Mouse (Mus musculus) hindbrain, embryonic 11.5 days (tissue): ENCODE data around the gene Tns4. TPM values are rescaled to one million over a fixed set of nuclear protein-coding genes. Genes with fewer than 3 reads are reported as not detected.

Source experiments
- ATAC-seq: fragments of 200-750 bp; cut with Nextera tagmentation; 2 replicates; pipeline ENCODE4 v1.8.0; 2017; ENCODE audit warnings: mild to moderate bottlenecking, moderate TSS enrichment, moderate library complexity; ENCODE audit not compliant: low FRiP score
- DNase-seq: peaks from one replicate; pipeline ENCODE4 v3.0.0-alpha.2; 2015; ENCODE audit warnings: low spot score
- H3K27ac ChIP-seq: fragments of 300-500 bp; sonication (generic); 2 replicates; pipeline ENCODE4 v1.5.1; 2014; ENCODE audit warnings: mild to moderate bottlenecking, low read depth, low read length
- H3K27me3 ChIP-seq: fragments of 300-500 bp; sonication (generic); 2 replicates; pipeline ENCODE4 v1.6.1; 2014; ENCODE audit warnings: mild to moderate bottlenecking, low read length, moderate library complexity, mixed read lengths; ENCODE audit not compliant: control insufficient read depth, insufficient read depth
- H3K36me3 ChIP-seq: fragments of 300-500 bp; sonication (generic); 2 replicates; pipeline ENCODE4 v1.6.1; 2014; ENCODE audit warnings: mild to moderate bottlenecking, low read length, moderate library complexity, mixed read lengths; ENCODE audit not compliant: control insufficient read depth, insufficient read depth
- H3K4me1 ChIP-seq: fragments of 300-500 bp; sonication (generic); replicated peaks from 2 replicates; pipeline ENCODE4 v1.6.1; 2014; ENCODE audit warnings: low read length, mixed read lengths; ENCODE audit not compliant: control insufficient read depth, insufficient read depth
- H3K4me2 ChIP-seq: fragments of 300-500 bp; sonication (generic); replicated peaks from 2 replicates; pipeline ENCODE4 v1.6.1; 2014; ENCODE audit warnings: mild to moderate bottlenecking, low read depth, low read length
- H3K4me3 ChIP-seq: fragments of 300-500 bp; sonication (generic); 2 replicates; pipeline ENCODE4 v1.5.1; 2014; ENCODE audit warnings: low read depth, low read length
- H3K9ac ChIP-seq: fragments of 300-500 bp; sonication (generic); 2 replicates; pipeline ENCODE4 v1.6.1; 2014; ENCODE audit warnings: low read depth, low read length
- H3K9me3 ChIP-seq: fragments of 300-500 bp; sonication (generic); 2 replicates; pipeline ENCODE4 v1.6.1; 2016; ENCODE audit warnings: low read length; ENCODE audit not compliant: control insufficient read depth
- WGBS: fragments of 180-500 bp; shearing (Covaris S2); extraction: QIAGEN DNeasy Blood & Tissue Kit; methylation state at CpG from one replicate; pipeline ENCODE4 v1.1.7; 2014; 5-methylcytosine and 5-hydroxymethylcytosine counted together
- polyA plus RNA-seq: library from polyadenylated mRNA; unstranded; fragments of >200 nt; fragmentation: Nextera tagmentation; extraction: Ambion mirVana; gene quantifications from 2 replicates; pipeline ENCODE4 v1.2.1, GENCODE M21; 2014

The Tns4 gene
- polyA plus RNA-seq, 1 experiment from 2014 or later = 1.1 TPM

GRCm38 (mm10) chr11:99041841-99042780 lies 47.0 kb downstream of the Tns4 start:
- Histone ChIP-seq H3K4me2 (peak overlapping the region; percentile 98), H3K4me1 (0 out of 2 replicates have a peak, but pooled peaks cover 4% of the 10 kb centered on the region), H3K36me3 (no peaks in the 10 kb centered on the region), H3K4me3 (peak overlapping the region; percentile 68), H3K9ac (peak overlapping the region; percentile 89), H3K27ac (peak overlapping the region; percentile 93), H3K27me3 (no peaks in the 10 kb centered on the region), H3K9me3 (no peaks in the 10 kb centered on the region)
- 53% methylated on average over 16 of the region's 16 CpGs for WGBS
- ATAC-seq (no peak), DNase-seq (no peak)

- Histone ChIP-seq H3K4me2 (peak within 1 kb of the TSS; percentile 98), H3K36me3 (no peaks in the 10 kb centered on the region), H3K4me3 (peak within 1 kb of the TSS; percentile 68), H3K9me3 (no peaks in the 10 kb centered on the region), H3K4me1 (0 out of 2 replicates have a peak, but pooled peaks cover 4% of the 10 kb centered on the region), H3K27ac (peak within 1 kb of the TSS; percentile 93), H3K27me3 (no peaks in the 10 kb centered on the region), H3K9ac (peak within 1 kb of the TSS; percentile 89)
- under 1% methylated on average over 51 of the region's 63 CpGs for WGBS
- peak; percentile 79 for ATAC-seq
- DNase-seq = peak; percentile 85
Measured at GRCm38 (mm10) chr11:99041051-99041729, 47.9 kb downstream of the Tns4 start, which contains the start of gene Igfbp4. TSS of gene Igfbp4 (plus strand) at chr11:99041244.

DNA sequence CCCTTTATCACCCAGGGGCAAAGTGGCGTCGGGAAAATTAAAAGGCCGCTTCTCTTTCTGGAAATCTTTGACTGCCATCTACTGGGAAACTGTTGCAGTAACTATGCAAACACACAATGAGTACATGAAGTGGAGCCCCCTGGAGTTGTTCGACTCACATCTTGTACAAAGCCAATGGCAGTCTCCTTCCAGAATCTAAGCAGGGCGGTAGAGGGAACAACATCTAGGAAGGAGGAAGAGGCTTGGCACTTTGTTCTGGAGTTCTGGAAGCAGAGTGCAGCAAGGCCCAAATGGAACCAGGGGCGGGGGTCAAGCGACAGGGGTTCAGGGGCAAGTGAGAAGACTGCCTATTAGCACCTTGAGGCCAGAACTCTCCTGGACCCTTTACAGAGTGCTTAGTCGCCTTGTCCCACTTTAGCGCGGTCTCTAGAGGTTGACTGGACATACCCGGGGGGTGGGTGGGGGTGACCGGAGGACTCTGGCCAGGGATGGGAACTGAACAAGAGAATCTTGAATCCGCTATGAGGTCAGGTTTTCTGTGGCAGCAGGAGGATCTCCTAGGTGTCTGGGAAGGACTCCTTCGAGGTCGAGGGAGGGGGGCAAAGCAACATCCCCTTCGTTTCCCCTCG lies 48.6 kb downstream of the Tns4 start:
- peak; percentile 78 for DNase-seq

DNA sequence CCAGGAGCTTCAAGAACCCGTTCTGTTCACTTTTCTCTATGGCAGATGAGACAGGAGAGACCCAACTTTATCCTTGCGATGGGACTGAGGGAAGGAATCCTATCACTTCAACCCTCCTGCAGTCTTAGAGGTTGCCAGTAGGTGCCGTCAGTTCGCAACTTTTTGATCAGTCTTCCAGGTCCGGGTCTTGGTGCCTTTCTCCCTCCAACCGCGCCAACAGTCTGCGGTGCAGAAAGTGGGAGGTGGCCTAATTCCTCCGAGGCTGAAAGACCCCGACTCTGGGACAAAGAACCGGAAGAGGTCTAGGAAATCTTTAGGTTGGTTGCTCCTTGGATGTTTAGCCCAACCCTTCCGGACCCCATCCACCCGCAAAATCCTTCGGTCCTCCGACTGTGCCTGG lies 49.3 kb downstream of the Tns4 start:
- H3K4me3 ChIP-seq = peak overlapping the region; percentile 68
- H3K9ac ChIP-seq = peak overlapping the region; percentile 89
- H3K4me1 ChIP-seq = 0 out of 2 replicates have a peak, but pooled peaks cover 4% of the 10 kb centered on the region
- H3K27ac ChIP-seq = peak overlapping the region; percentile 93
- ATAC-seq (peak; percentile 84), DNase-seq (peak; percentile 90)
- under 1% methylated on average over 15 of the region's 15 CpGs for WGBS
- no peaks in the 10 kb centered on the region for H3K9me3 ChIP-seq
- H3K4me2 ChIP-seq = peak overlapping the region; percentile 98
- no peaks in the 10 kb centered on the region for H3K27me3 ChIP-seq
- no peaks in the 10 kb centered on the region for H3K36me3 ChIP-seq

More for the DNA sequence above, 48.6 kb downstream of the Tns4 start:
- Histone ChIP-seq H3K36me3 (no peaks in the 10 kb centered on the region), H3K4me1 (0 out of 2 replicates have a peak, but pooled peaks cover 4% of the 10 kb centered on the region), H3K4me2 (peak overlapping the region; percentile 98), H3K9ac (peak overlapping the region; percentile 89), H3K4me3 (peak overlapping the region; percentile 68), H3K27me3 (no peaks in the 10 kb centered on the region), H3K27ac (peak overlapping the region; percentile 93), H3K9me3 (no peaks in the 10 kb centered on the region)
- WGBS = 1% methylated on average over 17 of the region's 17 CpGs
- ATAC-seq = peak; percentile 41

- H3K27ac ChIP-seq = no peak overlapping the region
- no peaks in the 10 kb centered on the region for H3K4me1 ChIP-seq
- no peak overlapping the region for H3K4me2 ChIP-seq
- WGBS = 85% methylated on average over 6 of the region's 6 CpGs
- no peak overlapping the region for H3K4me3 ChIP-seq
- H3K36me3 ChIP-seq = no peaks in the 10 kb centered on the region
- ATAC-seq (no peak), DNase-seq (no peak)
- H3K27me3 ChIP-seq = no peaks in the 10 kb centered on the region
- H3K9me3 ChIP-seq = no peaks in the 10 kb centered on the region
- H3K9ac ChIP-seq = no peak overlapping the region
Measured at GRCm38 (mm10) chr11:99036254-99036653, 52.9 kb downstream of the Tns4 start.

- no peak overlapping the region for H3K27ac ChIP-seq
- H3K4me1 ChIP-seq = no peaks in the 10 kb centered on the region
- ATAC-seq (no peak), DNase-seq (no peak)
- H3K36me3 ChIP-seq = no peaks in the 10 kb centered on the region
- H3K9ac ChIP-seq = no peak overlapping the region
- WGBS = 78% methylated on average over 4 of the region's 4 CpGs
- no peaks in the 10 kb centered on the region for H3K9me3 ChIP-seq
- no peak overlapping the region for H3K4me3 ChIP-seq
- H3K27me3 ChIP-seq = no peaks in the 10 kb centered on the region
- no peak overlapping the region for H3K4me2 ChIP-seq
Measured at GRCm38 (mm10) chr11:99035350-99035749, 53.8 kb downstream of the Tns4 start.

DNA sequence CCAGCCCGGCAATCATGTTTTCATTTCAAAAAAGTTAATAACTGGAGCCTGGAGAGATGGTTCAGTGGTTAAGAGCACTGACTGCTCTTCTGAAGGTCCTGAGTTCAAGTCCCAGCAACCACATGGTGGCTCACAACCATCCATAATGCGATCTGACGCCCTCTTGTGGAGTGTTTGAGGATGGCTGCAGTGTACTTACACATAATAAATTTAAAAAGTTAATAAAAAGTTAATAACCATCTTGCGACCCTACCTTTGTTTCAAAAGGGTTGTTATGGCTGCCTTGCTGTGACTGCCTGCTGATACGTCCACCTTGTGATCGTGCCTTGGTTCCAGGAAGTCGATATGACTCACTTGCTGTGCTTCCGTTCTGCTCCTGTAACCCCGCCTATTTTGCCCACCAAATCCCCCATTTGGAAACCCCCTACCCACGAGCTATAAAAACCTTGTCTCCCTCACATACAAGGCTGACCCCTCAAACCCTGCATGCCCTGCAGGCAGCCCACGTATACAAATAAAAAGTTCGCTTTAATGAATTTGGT lies 62.1 kb downstream of the Tns4 start:
- H3K9me3 ChIP-seq = no peaks in the 10 kb centered on the region
- peaks cover 2% of the 10 kb centered on the region for H3K4me1 ChIP-seq
- H3K27ac ChIP-seq = no peak overlapping the region
- H3K4me3 ChIP-seq = no peak overlapping the region
- no peaks in the 10 kb centered on the region for H3K36me3 ChIP-seq
- ATAC-seq (no peak), DNase-seq (no peak)
- H3K9ac ChIP-seq = no peak overlapping the region
- H3K27me3 ChIP-seq = no peaks in the 10 kb centered on the region
- no peak overlapping the region for H3K4me2 ChIP-seq
- 89% methylated on average over 12 of the region's 12 CpGs for WGBS

- no peak for ATAC-seq
- no peaks in the 10 kb centered on the region for H3K27me3 ChIP-seq
- no peak for DNase-seq
- no peak overlapping the region for H3K4me3 ChIP-seq
- 85% methylated on average over 6 of the region's 6 CpGs for WGBS
- H3K4me1 ChIP-seq = peaks cover 2% of the 10 kb centered on the region
- no peak overlapping the region for H3K4me2 ChIP-seq
- 0 out of 2 replicates have a peak, but pooled peaks cover 3% of the 10 kb centered on the region for H3K36me3 ChIP-seq
- no peaks in the 10 kb centered on the region for H3K9me3 ChIP-seq
- H3K9ac ChIP-seq = no peak overlapping the region
- H3K27ac ChIP-seq = no peak overlapping the region
Measured at GRCm38 (mm10) chr11:99025878-99026277, 63.2 kb downstream of the Tns4 start.
